Mouse (Mus musculus) midbrain, embryonic 12.5 days (tissue): ENCODE measurements at regions not wholly inside any gene's neighbourhood (a gene's known extent, or its start where the extent isn't known, plus 50 kb on each side); places are given as distances from the start of the nearest gene placed in this dataset.

Experiments
- ATAC-seq: fragments of 200-750 bp; cut with Nextera tagmentation; 2 replicates; pipeline ENCODE4 v1.8.0; 2017; ENCODE audit warnings: low read depth, moderate TSS enrichment, moderate library complexity; ENCODE audit not compliant: low FRiP score
- H3K27ac ChIP-seq: fragments of 300-500 bp; sonication (generic); replicated peaks from 2 replicates; pipeline ENCODE4 v1.5.1; 2016; ENCODE audit warnings: mild to moderate bottlenecking
- H3K27me3 ChIP-seq: fragments of 300-500 bp; sonication (generic); 2 replicates; pipeline ENCODE4 v1.6.1; 2016; ENCODE audit warnings: mild to moderate bottlenecking
- H3K36me3 ChIP-seq: fragments of 300-500 bp; sonication (generic); 2 replicates; pipeline ENCODE4 v1.6.1; 2016
- H3K4me1 ChIP-seq: fragments of 300-500 bp; sonication (generic); 2 replicates; pipeline ENCODE4 v1.6.1; 2016
- H3K4me2 ChIP-seq: fragments of 300-500 bp; sonication (generic); replicated peaks from 2 replicates; pipeline ENCODE4 v1.6.1; 2016; ENCODE audit warnings: mild to moderate bottlenecking, moderate library complexity
- H3K4me3 ChIP-seq: fragments of 300-500 bp; sonication (generic); 2 replicates; pipeline ENCODE4 v1.5.1; 2016; ENCODE audit warnings: mild to moderate bottlenecking
- H3K9ac ChIP-seq: fragments of 300-500 bp; sonication (generic); replicated peaks from 2 replicates; pipeline ENCODE4 v1.6.1; 2016; ENCODE audit warnings: mild to moderate bottlenecking, moderate library complexity
- H3K9me3 ChIP-seq: fragments of 300-500 bp; sonication (generic); 2 replicates; pipeline ENCODE4 v1.6.1; 2016; ENCODE audit warnings: mild to moderate bottlenecking
- WGBS: fragments of 180-500 bp; shearing (Covaris S2); methylation state at CpG from one replicate; pipeline ENCODE4 v1.1.7; 2016; 5-methylcytosine and 5-hydroxymethylcytosine counted together

DNA sequence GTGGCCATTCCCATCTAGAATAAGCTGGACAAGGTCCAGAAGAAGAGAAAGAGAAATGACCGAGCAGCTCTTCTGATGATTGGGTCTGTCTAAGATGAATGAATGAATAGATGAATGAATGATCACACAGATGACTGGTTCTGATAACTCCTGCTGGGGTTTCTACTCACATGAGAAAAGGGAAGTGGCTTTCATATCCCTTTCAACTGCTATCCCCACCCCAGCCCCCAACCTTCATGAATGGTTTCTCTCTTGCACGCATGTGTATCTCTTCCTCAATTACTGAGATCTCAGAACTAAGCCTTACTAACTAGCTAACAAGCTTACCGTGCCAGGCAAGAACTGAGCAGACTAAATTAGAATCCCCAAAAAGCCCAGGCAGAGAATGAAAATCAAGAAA lies 233.8 kb downstream of the Gsdmc2 start:
- 86% methylated on average over 3 of the region's 3 CpGs for WGBS
- Histone ChIP-seq H3K4me1 (no peaks in the 10 kb centered on the region), H3K27me3 (no peaks in the 10 kb centered on the region), H3K4me3 (no peak overlapping the region), H3K4me2 (no peak overlapping the region), H3K27ac (no peak overlapping the region), H3K9ac (no peak overlapping the region), H3K36me3 (no peaks in the 10 kb centered on the region), H3K9me3 (no peaks in the 10 kb centered on the region)
- no peak for ATAC-seq

GRCm38 (mm10) chr15:63603100-63603714 lies 241.8 kb downstream of the Gsdmc2 start:
- Histone ChIP-seq H3K9me3 (no peaks in the 10 kb centered on the region), H3K4me3 (no peak overlapping the region), H3K4me1 (no peaks in the 10 kb centered on the region), H3K9ac (no peak overlapping the region), H3K36me3 (no peaks in the 10 kb centered on the region), H3K4me2 (no peak overlapping the region), H3K27me3 (no peaks in the 10 kb centered on the region), H3K27ac (no peak overlapping the region)
- ATAC-seq, result no peak
- WGBS, result 87% methylated on average over 8 of the region's 8 CpGs

DNA sequence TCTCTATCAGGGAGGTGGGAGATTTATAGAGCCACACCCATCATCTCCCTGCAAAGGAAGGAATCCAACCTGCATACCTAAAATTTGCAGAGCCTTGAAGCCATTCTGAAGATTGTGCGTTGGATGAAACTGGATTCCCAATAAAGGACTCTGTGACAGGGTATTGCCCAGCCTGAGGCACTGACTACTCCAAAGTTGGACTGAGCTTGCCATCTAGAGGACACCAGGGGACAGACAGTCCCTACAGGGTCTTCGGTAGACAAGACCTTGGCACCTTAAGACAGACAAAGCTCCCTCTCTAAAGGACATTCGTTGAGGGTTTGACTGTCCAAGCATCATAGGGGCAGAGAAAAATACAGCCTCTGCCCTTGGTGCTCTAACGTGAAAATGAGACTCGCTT lies 243.4 kb downstream of the Gsdmc2 start:
- no peak overlapping the region for H3K9ac ChIP-seq
- H3K36me3 ChIP-seq, result no peaks in the 10 kb centered on the region
- peak; percentile 78; the same call in 1 of the 2 replicates for ATAC-seq
- no peak overlapping the region for H3K4me3 ChIP-seq
- no peak overlapping the region for H3K27ac ChIP-seq
- no peaks in the 10 kb centered on the region for H3K4me1 ChIP-seq
- no peak overlapping the region for H3K4me2 ChIP-seq
- H3K9me3 ChIP-seq, result no peaks in the 10 kb centered on the region
- WGBS, result 55% methylated on average over 5 of the region's 5 CpGs
- no peaks in the 10 kb centered on the region for H3K27me3 ChIP-seq

DNA sequence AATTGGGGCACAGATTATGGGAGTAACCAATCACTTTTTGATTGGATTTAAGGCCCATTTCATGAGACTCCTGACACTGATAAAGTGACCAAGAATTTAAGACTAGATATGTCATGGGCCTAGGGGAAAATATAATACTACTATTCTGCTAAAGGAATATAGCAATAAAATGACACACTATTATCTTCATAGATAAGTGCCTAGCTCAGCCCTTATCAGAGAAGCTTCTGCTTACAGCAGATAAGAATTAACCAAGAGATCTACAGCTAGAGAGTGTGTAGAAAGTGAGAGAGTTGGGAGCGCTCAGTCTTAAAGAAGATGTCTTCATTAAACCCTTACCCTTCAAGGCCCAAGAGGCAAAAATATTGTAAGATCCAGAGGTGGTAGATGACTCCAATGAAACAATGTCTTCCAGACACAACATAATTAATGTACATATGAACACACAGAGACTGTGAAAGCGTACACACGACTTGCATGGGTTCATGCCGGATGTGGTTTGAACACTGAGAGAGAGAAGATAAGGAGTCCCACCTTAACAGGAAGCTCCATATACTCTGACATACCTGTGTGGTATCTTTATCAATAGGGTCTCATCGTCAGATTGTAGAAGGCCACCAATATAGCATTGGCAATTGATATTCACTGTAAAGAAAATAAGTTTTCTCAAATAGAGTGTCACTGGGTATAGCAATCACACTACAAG lies 252.1 kb downstream of the Gsdmc2 start:
- Histone ChIP-seq H3K9ac (no peak overlapping the region), H3K4me3 (no peak overlapping the region), H3K27ac (no peak overlapping the region), H3K9me3 (no peaks in the 10 kb centered on the region), H3K4me1 (no peaks in the 10 kb centered on the region), H3K4me2 (no peak overlapping the region), H3K36me3 (no peaks in the 10 kb centered on the region), H3K27me3 (no peaks in the 10 kb centered on the region)
- 90% methylated on average over 5 of the region's 5 CpGs for WGBS
- no peak for ATAC-seq

- H3K9me3 ChIP-seq, result no peaks in the 10 kb centered on the region
- no peak overlapping the region for H3K27ac ChIP-seq
- H3K4me1 ChIP-seq, result no peaks in the 10 kb centered on the region
- no peaks in the 10 kb centered on the region for H3K27me3 ChIP-seq
- no peak for ATAC-seq
- 85% methylated on average over 2 of the region's 2 CpGs for WGBS
- no peaks in the 10 kb centered on the region for H3K36me3 ChIP-seq
- no peak overlapping the region for H3K4me3 ChIP-seq
- H3K9ac ChIP-seq, result no peak overlapping the region
- H3K4me2 ChIP-seq, result no peak overlapping the region
Observed at GRCm38 (mm10) chr15:63559293-63559692, 285.7 kb downstream of the Gsdmc2 start.

DNA sequence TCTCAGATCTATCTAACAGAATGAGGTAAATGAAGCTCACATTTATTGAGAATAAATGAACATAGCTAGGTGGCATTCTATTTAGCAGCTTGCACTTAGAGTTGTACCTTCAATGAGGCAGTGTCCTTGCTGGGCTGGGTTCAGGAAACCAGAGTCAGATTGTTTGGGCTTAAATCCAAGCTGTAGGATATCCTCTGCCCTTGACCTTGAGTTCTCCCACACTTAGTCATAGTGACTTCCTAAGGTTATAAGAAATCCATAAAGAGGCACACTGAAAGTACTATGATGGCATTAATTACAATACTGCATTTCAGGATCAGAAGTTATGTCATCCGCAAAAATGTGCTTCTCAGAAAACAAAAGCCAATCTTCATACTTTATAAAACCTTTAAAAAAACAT lies 286.3 kb downstream of the Gsdmc2 start:
- no peaks in the 10 kb centered on the region for H3K9me3 ChIP-seq
- ATAC-seq, result no peak
- H3K4me2 ChIP-seq, result no peak overlapping the region
- H3K4me1 ChIP-seq, result no peaks in the 10 kb centered on the region
- no peak overlapping the region for H3K9ac ChIP-seq
- H3K4me3 ChIP-seq, result no peak overlapping the region
- H3K27ac ChIP-seq, result no peak overlapping the region
- no peaks in the 10 kb centered on the region for H3K36me3 ChIP-seq
- no peaks in the 10 kb centered on the region for H3K27me3 ChIP-seq
- WGBS, result 90% methylated on average over 1 of the region's 1 CpGs

- ATAC-seq, result no peak
- Histone ChIP-seq H3K4me3 (no peak overlapping the region), H3K9me3 (no peaks in the 10 kb centered on the region), H3K4me1 (no peaks in the 10 kb centered on the region), H3K36me3 (no peaks in the 10 kb centered on the region), H3K27ac (no peak overlapping the region), H3K9ac (no peak overlapping the region), H3K27me3 (no peaks in the 10 kb centered on the region), H3K4me2 (no peak overlapping the region)
- 84% methylated on average over 3 of the region's 3 CpGs for WGBS
Observed at GRCm38 (mm10) chr15:63557816-63558215, 287.2 kb downstream of the Gsdmc2 start.

DNA sequence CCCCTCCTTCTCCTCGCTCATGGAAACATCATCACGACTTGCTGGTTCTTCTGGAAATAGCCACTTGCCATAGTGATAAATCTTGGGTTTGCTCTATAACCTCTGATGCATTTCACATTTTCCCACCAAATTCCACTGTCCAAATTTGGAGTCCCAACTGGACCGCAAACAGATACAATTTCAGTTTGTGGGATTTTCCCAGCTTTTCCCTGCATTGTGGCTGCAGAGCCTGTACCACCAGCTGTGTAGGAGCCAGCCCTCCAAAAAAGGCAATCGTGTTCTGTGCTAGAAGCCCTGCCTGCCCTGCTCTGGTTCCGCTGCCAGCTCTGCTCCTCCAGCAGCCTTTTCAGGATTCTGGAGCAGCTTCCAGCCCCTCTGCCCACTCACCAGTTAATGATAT lies 291.4 kb downstream of the Gsdmc2 start:
- 72% methylated on average over 5 of the region's 5 CpGs for WGBS
- Histone ChIP-seq H3K9ac (no peak overlapping the region), H3K4me3 (no peak overlapping the region), H3K4me1 (no peaks in the 10 kb centered on the region), H3K36me3 (no peaks in the 10 kb centered on the region), H3K27me3 (no peaks in the 10 kb centered on the region), H3K27ac (no peak overlapping the region), H3K9me3 (no peaks in the 10 kb centered on the region), H3K4me2 (no peak overlapping the region)
- no peak for ATAC-seq

DNA sequence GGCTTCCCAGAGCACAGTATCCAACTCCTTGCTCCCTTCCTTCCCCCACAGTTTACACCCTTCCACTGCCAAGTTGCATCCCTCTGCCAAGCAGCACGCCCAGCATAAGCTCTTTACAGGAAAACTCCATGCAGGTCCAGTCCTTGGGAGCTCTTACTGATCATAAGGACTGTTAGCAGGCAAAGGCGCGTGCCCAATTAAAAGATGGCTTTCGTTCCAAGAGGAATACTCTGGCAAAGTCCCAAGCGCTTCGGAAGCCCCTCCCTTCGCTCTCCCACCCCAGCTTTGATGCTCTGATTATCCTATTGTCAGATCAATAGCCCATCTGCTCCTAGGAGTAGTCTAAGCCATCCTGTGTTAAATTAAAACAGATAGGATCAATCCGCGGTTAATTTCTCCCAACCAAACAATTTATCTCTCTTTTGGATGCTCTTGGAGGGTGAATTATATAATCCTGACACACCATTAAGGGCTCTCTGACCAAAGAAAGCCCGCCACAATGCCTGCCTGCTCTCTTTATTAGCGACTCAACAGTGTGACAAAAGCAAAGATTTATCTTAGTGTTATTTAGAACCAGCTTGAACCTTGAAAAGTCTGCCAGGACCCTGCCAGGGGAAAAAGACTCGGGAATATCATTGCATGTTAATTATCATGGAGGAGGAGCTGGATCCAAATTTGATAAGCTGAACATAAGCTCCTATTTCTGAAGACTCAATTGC lies 312.5 kb downstream of the Gsdmc2 start:
- H3K27me3 ChIP-seq, result no peaks in the 10 kb centered on the region
- H3K27ac ChIP-seq, result no peak overlapping the region
- peak overlapping the region; percentile 18 for H3K4me2 ChIP-seq
- 28% methylated on average over 12 of the region's 12 CpGs for WGBS
- H3K9ac ChIP-seq, result no peak overlapping the region
- H3K36me3 ChIP-seq, result no peaks in the 10 kb centered on the region
- H3K4me3 ChIP-seq, result no peak overlapping the region
- no peaks in the 10 kb centered on the region for H3K9me3 ChIP-seq
- 0 out of 2 replicates have a peak, but pooled peaks cover 3% of the 10 kb centered on the region for H3K4me1 ChIP-seq
- ATAC-seq, result peak; percentile 84

GRCm38 (mm10) chr15:63527318-63527717 lies 317.7 kb downstream of the Gsdmc2 start:
- no peak overlapping the region for H3K9ac ChIP-seq
- H3K4me1 ChIP-seq, result 0 out of 2 replicates have a peak, but pooled peaks cover 2% of the 10 kb centered on the region
- H3K27ac ChIP-seq, result no peak overlapping the region
- no peak overlapping the region for H3K4me2 ChIP-seq
- no peaks in the 10 kb centered on the region for H3K9me3 ChIP-seq
- 84% methylated on average over 2 of the region's 2 CpGs for WGBS
- no peak for ATAC-seq
- H3K27me3 ChIP-seq, result no peaks in the 10 kb centered on the region
- H3K4me3 ChIP-seq, result no peak overlapping the region
- H3K36me3 ChIP-seq, result no peaks in the 10 kb centered on the region

DNA sequence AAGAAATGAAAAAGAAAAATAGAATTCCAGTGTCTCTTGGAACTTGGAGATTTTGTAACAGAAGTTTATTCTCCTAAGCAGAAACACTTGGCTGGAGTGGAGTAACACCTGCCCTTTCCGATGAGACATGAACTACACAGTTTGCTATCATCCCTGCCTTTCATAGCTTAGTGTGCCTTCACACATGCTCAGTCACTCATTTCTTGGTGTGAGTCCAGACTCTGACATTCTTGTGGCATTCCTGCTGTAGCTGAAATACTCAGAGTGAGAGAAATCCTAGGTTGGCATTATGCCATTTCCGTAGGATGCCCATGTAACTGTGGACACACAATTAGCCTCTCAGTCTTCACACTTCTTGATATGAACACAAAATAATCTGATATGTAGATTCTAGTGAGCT lies 318.2 kb downstream of the Gsdmc2 start:
- Histone ChIP-seq H3K9me3 (no peaks in the 10 kb centered on the region), H3K27me3 (no peaks in the 10 kb centered on the region), H3K36me3 (no peaks in the 10 kb centered on the region), H3K4me2 (no peak overlapping the region), H3K9ac (no peak overlapping the region), H3K4me1 (no peaks in the 10 kb centered on the region), H3K27ac (no peak overlapping the region), H3K4me3 (no peak overlapping the region)
- no peak for ATAC-seq
- 87% methylated on average over 2 of the region's 2 CpGs for WGBS

- Histone ChIP-seq H3K9me3 (no peaks in the 10 kb centered on the region), H3K4me3 (no peak overlapping the region), H3K4me1 (no peaks in the 10 kb centered on the region), H3K27me3 (no peaks in the 10 kb centered on the region), H3K36me3 (no peaks in the 10 kb centered on the region), H3K27ac (no peak overlapping the region), H3K9ac (no peak overlapping the region), H3K4me2 (no peak overlapping the region)
- 81% methylated on average over 3 of the region's 3 CpGs for WGBS
- no peak for ATAC-seq
Observed at GRCm38 (mm10) chr15:63517301-63517700, 327.7 kb downstream of the Gsdmc2 start.
